Mouse (Mus musculus) erythroblast, embryonic 14.5 days (primary cell): ENCODE measurements around the gene Drg2. TPM values are rescaled to one million over a fixed set of nuclear protein-coding genes. Genes with fewer than 3 reads are reported as not detected.

Experiments used
- H3K27me3 ChIP-seq: 2 replicates; pipeline ENCODE4 v1.6.1; 2012; ENCODE audit warnings: inconsistent platforms; ENCODE audit not compliant: control insufficient read depth
- H3K36me3 ChIP-seq: 2 replicates; pipeline ENCODE4 v1.6.1; 2012; ENCODE audit warnings: mild to moderate bottlenecking, inconsistent platforms; ENCODE audit not compliant: control insufficient read depth
- H3K4me1 ChIP-seq: 2 replicates; pipeline ENCODE4 v1.6.1; 2012; ENCODE audit warnings: inconsistent platforms; ENCODE audit not compliant: control insufficient read depth
- H3K4me3 ChIP-seq: replicated peaks from 2 replicates; pipeline ENCODE3; 2012; ENCODE audit warnings: moderate library complexity, mild to moderate bottlenecking, inconsistent platforms
- H3K9me3 ChIP-seq: 2 replicates; pipeline ENCODE4 v1.6.1; 2012; ENCODE audit warnings: low read length, inconsistent platforms, mixed read lengths; ENCODE audit not compliant: control insufficient read depth
- GATA1 ChIP-seq: IDR thresholded peaks from 2 replicates; pipeline ENCODE4 v1.6.1; 2012; ENCODE audit warnings: low read length, inconsistent platforms, mixed read lengths
- TAL1 ChIP-seq: IDR thresholded peaks from 3 replicates; pipeline ENCODE4 v1.6.1; 2012; ENCODE audit warnings: low read length, inconsistent platforms, mixed read lengths
- polyA plus RNA-seq: library from polyadenylated mRNA; stranded (reverse); fragments of >175 nt; gene quantifications from 2 replicates; pipeline ENCODE4 v1.2.3, GENCODE M21; 2012

The Drg2 gene
- polyA plus RNA-seq, 1 experiment, result 2.5 TPM

DNA sequence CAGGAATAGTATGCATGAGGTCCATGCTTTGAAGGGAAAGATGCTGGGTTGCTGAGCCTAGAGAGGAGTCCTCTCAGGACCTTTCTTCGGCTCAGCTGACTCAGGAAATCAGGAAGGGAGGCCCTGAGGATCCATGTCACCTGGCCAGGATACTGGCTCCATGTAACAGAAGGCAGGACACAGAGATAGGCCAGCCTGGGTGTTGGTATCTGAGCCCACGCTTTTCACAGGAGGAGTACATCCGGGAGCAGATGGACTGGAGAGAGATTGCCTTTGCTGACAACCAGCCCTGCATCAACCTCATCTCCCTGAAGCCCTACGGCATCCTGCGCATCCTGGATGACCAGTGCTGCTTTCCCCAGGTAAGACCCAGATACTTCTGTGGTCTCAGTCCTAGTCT is 38.3 kb downstream of the Drg2 start:
- peaks cover 39% of the 10 kb centered on the region for H3K4me1 ChIP-seq
- no peaks in the 10 kb centered on the region for H3K9me3 ChIP-seq
- TF ChIP-seq TAL1, result no peak
- no peak overlapping the region for H3K4me3 ChIP-seq
- peaks cover 33% of the 10 kb centered on the region for H3K27me3 ChIP-seq
- H3K36me3 ChIP-seq, result peaks cover 75% of the 10 kb centered on the region

DNA sequence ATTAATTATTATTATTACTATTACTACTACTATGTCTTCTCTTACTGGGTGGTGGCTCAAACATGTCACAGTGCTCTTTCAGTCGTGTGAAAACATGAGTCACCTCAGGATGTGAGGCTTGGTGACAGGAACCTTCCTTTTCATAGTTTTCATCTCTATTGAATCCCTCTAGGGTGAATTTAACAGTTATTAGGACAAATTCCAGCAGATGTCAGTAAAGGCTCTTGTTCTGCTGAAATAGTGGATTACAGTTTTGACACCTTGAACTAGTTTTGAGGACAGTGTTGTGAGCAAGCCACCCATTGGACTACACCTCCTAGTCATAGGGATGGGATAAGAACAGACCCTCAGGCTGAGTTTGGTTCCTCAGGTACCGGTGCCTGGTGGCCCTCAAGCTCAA is 41.3 kb downstream of the Drg2 start:
- peaks cover 33% of the 10 kb centered on the region for H3K27me3 ChIP-seq
- TF ChIP-seq GATA1, result no peak
- no peak for TF ChIP-seq TAL1
- H3K36me3 ChIP-seq, result peaks cover 84% of the 10 kb centered on the region
- H3K4me1 ChIP-seq, result peaks cover 37% of the 10 kb centered on the region
- H3K9me3 ChIP-seq, result no peaks in the 10 kb centered on the region
- H3K4me3 ChIP-seq, result no peak overlapping the region

DNA sequence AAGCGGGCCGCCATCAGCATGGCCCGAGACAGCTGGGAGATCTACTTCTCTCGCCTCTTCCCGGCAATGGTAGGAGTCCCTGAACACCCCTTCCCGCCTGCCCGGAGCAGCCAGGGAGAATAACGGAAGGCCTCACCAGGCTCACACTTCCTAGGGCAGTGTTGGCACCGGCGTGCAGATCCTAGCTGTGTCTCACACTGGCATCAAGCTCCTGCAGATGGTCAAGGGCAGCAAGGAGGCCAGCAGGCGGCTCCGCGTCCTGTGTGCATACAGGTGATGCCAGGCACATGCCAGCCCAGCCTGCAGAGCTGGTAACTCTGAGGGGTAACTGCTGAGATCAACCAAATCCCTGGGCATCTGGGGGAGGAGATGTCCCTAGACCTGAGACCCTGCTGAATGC is 52.9 kb downstream of the Drg2 start:
- Histone ChIP-seq H3K9me3 (no peaks in the 10 kb centered on the region; the same call in 1 of the 2 replicates), H3K4me1 (peaks cover 75% of the 10 kb centered on the region), H3K27me3 (peaks cover 18% of the 10 kb centered on the region; the same call in 1 of the 2 replicates), H3K4me3 (no peak overlapping the region), H3K36me3 (peaks cover 66% of the 10 kb centered on the region)
- TF ChIP-seq GATA1, result no peak

DNA sequence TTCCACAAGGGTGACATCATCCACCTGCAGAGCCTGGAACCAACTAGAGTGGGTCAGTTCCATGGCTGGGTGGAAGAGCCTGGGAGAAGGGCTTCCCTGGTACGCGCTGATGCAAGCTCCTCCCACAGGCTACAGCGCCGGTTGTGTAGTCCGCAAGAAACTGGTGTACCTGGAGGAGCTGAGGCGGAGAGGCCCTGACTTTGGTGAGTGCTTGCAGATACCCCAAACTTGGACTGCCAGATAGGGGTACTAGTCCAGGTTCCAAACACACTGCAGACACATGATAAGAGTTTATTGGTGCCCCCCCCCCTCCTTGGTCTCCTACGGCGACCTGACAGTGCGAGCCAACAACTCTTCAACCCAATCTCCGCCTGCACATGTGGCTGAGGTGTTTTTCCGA is 54.6 kb downstream of the Drg2 start:
- peak; percentile 74 for TF ChIP-seq TAL1
- peak; percentile 64 for TF ChIP-seq GATA1
- H3K9me3 ChIP-seq, result peaks cover 2% of the 10 kb centered on the region; the same call in 1 of the 2 replicates
- peaks cover 51% of the 10 kb centered on the region for H3K36me3 ChIP-seq
- peaks cover 20% of the 10 kb centered on the region for H3K27me3 ChIP-seq
- peak overlapping the region; percentile 60 for H3K4me3 ChIP-seq
- peaks cover 74% of the 10 kb centered on the region for H3K4me1 ChIP-seq

DNA sequence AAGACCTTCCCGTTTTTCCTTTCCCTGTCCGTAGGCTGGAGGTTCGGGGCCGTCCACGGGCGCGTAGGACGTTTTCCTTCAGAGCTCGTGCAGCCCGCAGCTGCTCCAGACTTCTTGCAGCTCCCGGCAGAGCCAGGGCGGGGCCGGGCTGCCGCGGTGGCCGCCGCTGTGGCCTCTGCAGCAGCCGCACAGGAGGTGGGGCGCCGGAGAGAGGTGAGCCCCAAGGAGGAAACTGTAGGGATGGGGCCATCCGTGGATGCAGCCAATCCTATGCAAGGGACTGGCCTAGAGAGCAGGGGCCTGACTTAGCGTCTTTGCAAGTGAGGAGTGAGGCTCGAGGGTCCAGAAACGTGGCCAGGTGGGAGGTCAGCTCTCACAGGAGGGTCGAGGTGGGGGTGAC is 55.1 kb downstream of the Drg2 start:
- peaks cover 22% of the 10 kb centered on the region for H3K27me3 ChIP-seq
- peaks cover 74% of the 10 kb centered on the region for H3K4me1 ChIP-seq
- H3K36me3 ChIP-seq, result peaks cover 50% of the 10 kb centered on the region
- no peak for TF ChIP-seq TAL1
- no peak for TF ChIP-seq GATA1
- peak overlapping the region; percentile 60 for H3K4me3 ChIP-seq
- H3K9me3 ChIP-seq, result peaks cover 2% of the 10 kb centered on the region; the same call in 1 of the 2 replicates

DNA sequence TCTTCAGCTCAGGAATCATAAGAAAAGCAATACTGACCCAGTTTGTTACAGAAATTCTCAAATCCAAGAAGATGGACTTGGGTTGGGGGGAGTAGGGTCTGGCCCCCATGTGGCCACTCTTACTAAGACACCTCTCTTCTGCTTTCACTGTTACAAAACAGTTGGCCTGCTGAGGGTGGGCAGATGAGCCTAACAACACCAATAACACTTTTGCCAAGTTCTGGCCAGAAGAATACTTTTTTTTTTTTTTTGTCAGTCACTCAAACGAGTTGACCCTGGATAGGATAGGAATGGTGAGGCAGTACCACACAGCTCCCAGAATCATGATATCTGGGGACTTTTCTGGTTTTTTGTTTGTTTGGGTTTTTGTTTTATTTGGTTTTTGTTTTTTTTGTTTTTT is 57.5 kb downstream of the Drg2 start:
- no peak overlapping the region for H3K4me3 ChIP-seq
- TF ChIP-seq GATA1 (no peak), TAL1 (no peak)
- H3K9me3 ChIP-seq, result peaks cover 2% of the 10 kb centered on the region; the same call in 1 of the 2 replicates
- peaks cover 31% of the 10 kb centered on the region for H3K36me3 ChIP-seq
- H3K27me3 ChIP-seq, result peaks cover 24% of the 10 kb centered on the region
- H3K4me1 ChIP-seq, result peaks cover 54% of the 10 kb centered on the region

DNA sequence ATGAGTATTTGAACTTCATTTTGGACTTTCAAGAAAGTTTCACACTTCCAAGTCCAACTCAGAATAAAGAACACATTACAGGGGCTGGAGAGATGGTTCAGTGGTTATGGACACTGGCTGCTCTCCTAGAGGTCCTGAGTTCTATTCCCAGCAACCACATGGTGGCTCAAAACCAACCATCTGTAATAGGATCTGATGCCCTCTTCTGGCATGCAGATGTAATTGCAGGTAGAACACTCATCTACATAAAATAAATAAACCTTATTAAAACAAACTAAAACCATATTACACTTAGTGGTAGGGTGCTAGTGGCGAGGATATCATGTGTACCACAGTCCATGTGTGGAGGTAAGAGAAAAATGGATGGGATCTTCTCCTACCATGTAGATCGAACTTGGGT is 58.1 kb downstream of the Drg2 start:
- TF ChIP-seq TAL1 (no peak), GATA1 (no peak)
- peaks cover 2% of the 10 kb centered on the region; the same call in 1 of the 2 replicates for H3K9me3 ChIP-seq
- peaks cover 47% of the 10 kb centered on the region for H3K4me1 ChIP-seq
- H3K36me3 ChIP-seq, result peaks cover 24% of the 10 kb centered on the region
- peaks cover 24% of the 10 kb centered on the region for H3K27me3 ChIP-seq
- no peak overlapping the region for H3K4me3 ChIP-seq

DNA sequence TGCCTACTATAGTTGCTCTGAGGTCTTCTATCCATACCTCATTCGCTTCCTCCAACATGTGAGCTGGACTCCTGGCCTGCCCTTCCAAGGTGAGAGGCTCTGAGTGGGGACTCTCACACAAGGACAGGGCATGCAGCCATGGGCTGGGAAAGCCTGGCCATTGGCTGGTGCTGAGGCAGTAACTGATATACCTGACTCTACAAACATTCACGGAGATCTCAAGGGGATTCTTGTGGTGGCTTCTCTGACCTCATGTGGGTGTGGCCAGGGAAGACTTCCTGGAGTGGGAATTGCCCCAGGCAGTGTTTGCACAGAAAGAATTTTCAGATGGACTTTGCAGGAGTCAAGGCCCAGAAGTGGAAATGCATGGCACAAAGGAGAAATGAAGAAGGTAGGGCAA is 60.5 kb downstream of the Drg2 start:
- H3K27me3 ChIP-seq, result peaks cover 13% of the 10 kb centered on the region
- H3K4me1 ChIP-seq, result peaks cover 24% of the 10 kb centered on the region
- H3K4me3 ChIP-seq, result no peak overlapping the region
- H3K36me3 ChIP-seq, result peaks cover 17% of the 10 kb centered on the region
- TF ChIP-seq TAL1, result no peak
- no peak for TF ChIP-seq GATA1
- peaks cover 2% of the 10 kb centered on the region; the same call in 1 of the 2 replicates for H3K9me3 ChIP-seq

DNA sequence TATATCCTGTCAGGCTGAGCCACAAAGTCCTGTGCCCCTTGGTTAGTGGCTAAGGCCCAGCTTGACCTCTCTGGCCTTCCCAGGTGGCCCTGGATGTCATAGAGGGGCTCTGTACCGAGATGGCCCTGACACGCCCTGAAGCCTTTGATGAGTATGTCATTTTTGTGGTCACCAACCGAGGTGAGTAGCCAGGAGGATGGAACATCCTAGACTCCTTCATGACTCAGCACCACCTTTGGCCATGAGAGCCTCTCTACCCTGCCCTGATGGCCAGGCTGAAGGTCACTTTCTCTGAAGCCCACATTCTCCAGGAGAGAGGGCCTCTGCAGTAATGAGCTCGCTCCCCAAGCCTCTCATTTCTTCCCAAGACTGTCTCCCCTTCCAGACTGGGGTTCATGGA is 63.9 kb downstream of the Drg2 start:
- TF ChIP-seq GATA1 (no peak), TAL1 (no peak)
- no peak overlapping the region for H3K4me3 ChIP-seq
- no peaks in the 10 kb centered on the region for H3K9me3 ChIP-seq
- no peaks in the 10 kb centered on the region for H3K36me3 ChIP-seq
- H3K27me3 ChIP-seq, result peaks cover 7% of the 10 kb centered on the region
- H3K4me1 ChIP-seq, result no peaks in the 10 kb centered on the region; the same call in 1 of the 2 replicates

Other genes with a start within 250 kb of the Drg2 start
- 10.0 and 12.3 TPM in 2 replicates for gene Srebf1, start 232.0 kb upstream of the Drg2 start, polyA plus RNA-seq
- 0.94 and 1.0 TPM in 2 replicates for gene Tom1l2, start 101.7 kb upstream of the Drg2 start, polyA plus RNA-seq
- gene Drc3, start 101.3 kb upstream of the Drg2 start, polyA plus RNA-seq, result not detected in 2 replicates
- 1.2 and 2.1 TPM in 2 replicates for gene Gid4, start 37.4 kb upstream of the Drg2 start, polyA plus RNA-seq
- gene Atpaf2, start 36.1 kb upstream of the Drg2 start, polyA plus RNA-seq, result 6.1 and 6.9 TPM in 2 replicates
- gene Myo15, start 14.7 kb downstream of the Drg2 start, polyA plus RNA-seq, result 0.28 and 0.52 TPM in 2 replicates
- 2.2 and 2.5 TPM in 2 replicates for gene Alkbh5, start 81.8 kb downstream of the Drg2 start, polyA plus RNA-seq
- gene Llgl1, start 245.1 kb downstream of the Drg2 start, polyA plus RNA-seq, result 2.5 and 4.0 TPM in 2 replicates